Mouse (Mus musculus) B cell, adult 2 months (primary cell): ENCODE results near the gene Pwp2.
"Not testable (repeated sequence)": the region's sequence is repeated elsewhere in the genome, so short reads cannot be mapped to it uniquely, and the experiment has no call there.

Source experiments
- DNase-seq, 2 experiments: peaks; one replicate each; pipeline ENCODE4 v3.0.0; 2022

Pwp2 gene

DNA sequence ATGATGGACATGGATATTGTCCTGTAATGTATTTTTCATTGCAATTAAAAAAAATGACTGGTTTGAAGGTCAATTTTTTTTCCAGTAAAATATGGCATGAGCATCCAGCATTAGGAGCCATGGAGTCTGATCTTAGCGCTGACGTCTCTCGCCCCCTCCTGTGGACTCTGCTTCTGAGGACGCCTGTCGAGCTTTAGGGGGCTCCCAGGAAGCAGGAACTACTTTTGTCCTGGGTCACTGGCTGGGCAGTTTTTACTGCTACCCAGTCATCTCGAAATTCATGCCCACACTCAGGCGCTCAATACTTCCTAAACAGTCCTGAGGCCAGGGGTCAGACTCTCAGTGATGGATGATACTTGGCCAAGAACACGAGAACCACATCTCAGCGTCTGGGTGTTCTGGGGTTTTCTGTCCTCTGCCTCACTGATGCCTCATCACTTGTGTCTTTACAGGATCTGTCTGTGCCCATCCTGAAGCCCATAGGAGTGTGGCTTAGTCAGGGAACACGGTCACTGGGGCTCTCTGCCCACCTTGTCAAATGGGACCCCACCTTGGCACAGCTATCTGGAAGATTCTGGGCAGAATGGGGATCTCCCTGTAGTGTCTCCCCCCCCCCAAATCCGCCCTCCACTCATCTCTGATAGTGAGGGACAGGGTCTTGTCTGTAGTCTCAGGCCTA, 45.2 kb downstream of the Pwp2 start:
- DNase-seq, result no peak

DNA sequence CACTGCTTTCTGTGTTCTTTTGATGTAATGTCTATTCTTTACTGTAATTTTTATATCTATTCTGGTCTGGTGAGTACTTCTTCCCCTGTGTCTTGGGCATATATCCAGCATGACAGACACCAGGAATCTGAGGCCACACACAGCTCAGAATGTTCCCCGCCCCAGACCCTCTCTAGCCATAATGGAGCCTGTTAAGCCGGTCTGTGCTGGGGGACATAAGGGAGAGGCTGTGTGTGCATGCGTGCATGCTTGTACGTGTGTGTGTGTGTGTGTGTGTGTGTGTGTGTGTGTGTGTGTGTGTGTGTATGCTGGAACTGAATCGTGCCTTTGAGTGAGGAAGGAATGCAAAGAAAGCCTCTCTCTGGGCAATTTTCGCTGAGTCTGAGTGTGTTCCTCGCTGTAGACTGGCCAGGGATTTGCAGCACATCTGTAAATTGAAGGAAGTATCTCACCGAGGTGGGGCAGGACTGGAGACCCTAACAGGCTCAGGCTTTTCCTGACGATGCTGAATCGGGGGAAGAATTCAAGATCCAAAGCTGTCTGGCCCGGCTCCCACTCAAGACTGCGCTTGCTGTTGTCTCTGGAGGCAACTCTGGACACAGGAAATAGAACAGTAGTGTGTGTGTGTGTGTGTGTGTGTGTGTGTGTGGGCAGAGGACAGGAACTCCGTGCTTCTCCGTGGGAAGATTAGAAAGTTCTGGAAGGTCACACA, 46.0 kb downstream of the Pwp2 start:
- no peak for DNase-seq

DNA sequence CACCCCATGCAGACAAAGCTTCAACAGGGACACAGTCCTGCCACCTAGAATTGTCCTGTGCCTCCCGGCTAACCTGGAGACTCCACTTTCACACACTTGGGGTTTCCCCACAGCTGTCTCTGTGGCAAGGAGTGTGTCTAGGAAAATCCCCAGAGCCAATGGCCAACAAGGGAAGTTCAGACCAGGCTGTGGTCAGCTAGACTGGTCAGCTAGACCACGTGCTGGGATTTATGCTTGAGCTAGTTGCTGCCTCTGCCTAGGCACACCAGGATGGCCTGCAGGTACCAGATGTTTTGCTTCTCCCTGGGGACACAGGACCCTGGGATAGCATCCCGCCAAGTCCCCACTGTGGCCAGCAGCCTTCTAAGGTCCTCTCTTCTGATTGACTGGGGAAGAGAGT, 47.8 kb downstream of the Pwp2 start:
- no peak for DNase-seq

- DNase-seq, result no peak
These were observed 49.0 kb downstream of the Pwp2 start for GRCm38 (mm10) chr10:78135947-78136346.

- DNase-seq, result peak; percentile 50 to 56
These were observed 49.8 kb downstream of the Pwp2 start for GRCm38 (mm10) chr10:78134975-78135798.

DNA sequence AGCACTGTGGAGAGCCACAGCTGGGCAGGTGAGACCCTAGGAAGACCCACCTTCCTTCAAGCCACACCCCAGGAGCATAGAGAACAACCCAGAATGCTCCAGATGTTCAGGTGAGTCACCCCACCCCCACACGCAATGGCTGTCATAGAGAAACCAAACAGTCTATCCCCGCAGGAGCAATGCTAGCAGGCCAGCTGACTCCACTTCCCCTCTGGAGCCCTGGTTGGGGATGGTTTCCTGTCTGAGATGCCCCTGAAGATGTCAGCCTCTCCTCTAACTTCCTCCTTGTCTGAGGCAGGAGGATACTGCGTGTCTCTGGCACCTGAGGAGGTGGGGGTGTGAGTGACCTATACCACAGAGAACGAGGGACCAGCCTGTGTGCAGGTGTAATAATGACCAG, 50.5 kb downstream of the Pwp2 start:
- DNase-seq, result peak; percentile 68 to 76

DNA sequence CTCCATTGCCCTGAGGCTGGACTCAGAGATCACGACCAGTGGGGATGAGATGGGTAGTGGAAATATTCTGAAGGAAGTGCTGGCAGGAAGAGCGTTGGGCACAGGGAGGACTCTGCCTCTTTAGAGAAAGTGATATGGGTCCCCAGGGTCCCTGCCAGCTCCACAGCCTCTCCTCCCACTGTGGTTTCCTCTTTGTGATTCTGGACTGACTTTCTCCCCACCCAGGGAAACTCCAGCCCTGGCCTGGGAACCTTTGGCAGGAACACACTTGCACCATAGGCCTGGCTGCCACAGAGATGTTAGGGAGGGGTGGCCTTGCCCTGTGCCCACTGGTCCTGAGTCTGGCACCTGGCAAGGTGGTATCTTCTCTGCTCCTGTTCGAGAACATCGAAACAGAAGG, 55.0 kb downstream of the Pwp2 start:
- DNase-seq, result no peak

DNA sequence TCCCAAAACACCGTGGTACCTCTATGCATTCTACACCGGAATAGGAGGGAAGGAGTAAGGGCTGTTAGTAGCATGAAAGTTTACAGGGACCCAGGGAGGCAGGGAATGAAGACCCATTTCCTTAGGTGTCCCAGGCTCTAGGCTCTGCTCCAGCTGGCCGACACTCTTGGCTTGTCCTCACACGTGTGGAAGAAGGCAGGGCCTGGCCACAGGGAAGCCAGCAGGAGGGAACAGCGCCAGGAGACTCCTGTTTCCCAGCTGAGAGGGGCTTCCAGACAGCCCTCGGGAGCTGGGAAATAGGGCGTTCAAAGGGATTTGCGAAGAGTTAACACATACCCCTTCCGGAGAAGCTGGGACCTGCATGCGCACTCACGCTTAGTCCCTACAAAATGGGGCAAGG, 55.5 kb downstream of the Pwp2 start:
- DNase-seq, result no peak

DNA sequence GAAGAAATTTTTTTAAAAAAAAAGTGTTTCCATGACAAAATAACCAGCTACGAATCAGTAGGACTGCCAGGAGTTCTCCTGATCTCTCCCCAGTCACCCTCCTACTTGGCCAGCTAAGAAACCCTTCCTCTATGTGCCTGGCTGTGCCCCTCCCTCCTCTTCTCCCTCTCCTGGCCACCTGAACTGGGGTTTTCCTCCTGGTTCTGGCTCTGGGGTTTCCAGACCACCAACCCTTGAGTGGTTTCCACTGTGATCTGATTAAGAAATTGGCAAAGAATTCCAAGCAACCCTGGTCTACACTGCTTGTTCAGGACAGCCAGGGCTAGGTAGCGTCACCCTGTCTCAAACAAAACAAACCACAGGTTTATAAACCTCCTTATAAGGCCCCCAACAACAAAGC, 56.3 kb downstream of the Pwp2 start:
- no peak for DNase-seq

DNA sequence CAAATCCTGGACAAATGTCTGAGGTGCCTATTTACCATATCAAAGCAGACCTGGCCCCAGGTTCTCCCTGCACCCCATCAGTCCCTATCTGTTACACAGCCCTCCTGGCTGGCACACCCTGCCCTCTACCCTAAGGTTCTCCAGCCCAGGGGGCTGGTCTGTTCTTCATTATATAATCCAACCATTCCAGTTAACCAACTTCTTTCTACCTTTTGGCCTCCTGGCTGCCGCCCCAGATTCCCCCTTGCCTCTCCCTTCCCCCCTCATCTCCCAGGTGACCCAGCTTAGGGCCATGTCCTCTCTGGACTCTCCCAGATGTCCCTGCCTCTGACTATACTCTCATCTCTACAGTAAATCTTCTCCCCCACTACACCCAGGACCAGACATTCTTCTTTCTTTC, 57.0 kb downstream of the Pwp2 start:
- DNase-seq, result no peak

GRCm38 (mm10) chr10:78127046-78127870, 57.7 kb downstream of the Pwp2 start:
- no peak for DNase-seq

DNA sequence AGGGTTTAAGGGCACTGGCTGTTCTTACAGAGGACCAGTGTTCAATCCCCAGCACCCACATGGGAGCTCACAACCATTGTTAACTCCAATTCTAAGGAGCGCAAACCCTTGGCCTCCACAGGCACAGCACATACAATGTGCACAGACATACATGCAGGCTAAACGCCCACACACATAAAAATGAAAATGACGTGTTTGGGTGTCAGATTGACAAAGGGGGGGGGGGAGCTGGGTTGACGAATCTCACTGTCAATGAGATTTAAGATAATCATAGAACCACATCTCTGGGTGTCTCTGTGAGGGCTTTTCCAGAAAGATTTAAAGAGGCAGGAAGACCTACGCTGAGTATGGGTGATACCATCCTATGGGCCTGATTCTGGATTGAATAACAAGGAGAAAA, 58.6 kb downstream of the Pwp2 start:
- DNase-seq, result no peak

GRCm38 (mm10) chr10:78125061-78125460, 59.9 kb downstream of the Pwp2 start:
- not testable (repeated sequence) for DNase-seq

DNA sequence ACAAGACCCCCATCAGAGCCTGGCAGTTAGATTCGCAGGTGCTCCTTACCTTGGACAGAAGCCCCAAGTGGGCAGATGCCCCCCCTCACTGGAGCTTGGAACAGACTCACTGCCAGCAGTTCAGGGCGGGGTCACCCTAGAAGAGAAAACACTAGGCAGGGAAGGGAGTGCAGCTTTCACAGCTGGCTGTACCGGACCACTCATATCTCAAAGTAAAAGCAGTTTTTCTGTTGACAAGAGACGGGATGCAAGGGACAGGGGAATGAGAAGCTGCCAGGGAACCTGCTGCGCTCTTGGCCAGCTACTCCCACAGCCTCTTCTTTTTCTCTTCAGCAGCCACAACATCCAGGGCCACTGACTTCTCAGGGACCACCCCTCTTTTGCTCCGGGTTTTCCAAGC, 60.8 kb downstream of the Pwp2 start:
- DNase-seq, result not testable (repeated sequence)
